Comparison of ENCODE assay signal across 11 mouse cellular contexts in the genomic region with DNA sequence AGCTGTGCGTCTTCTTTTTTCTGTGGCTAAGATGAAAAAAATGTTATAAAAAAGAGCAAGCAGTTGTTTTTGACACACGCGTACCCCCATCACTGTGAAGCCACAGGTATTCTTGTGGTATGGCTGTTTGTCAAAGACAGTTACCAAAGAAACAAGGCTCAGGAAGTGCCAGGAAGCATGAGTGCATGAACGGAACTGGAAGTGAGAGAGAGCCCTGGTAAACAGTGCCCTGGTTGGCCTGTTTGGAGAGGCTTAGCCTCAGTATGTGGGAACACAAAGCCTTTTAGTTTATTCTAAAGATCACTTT. TPM values are rescaled to one million over a fixed set of nuclear protein-coding genes. Genes with fewer than 3 reads are reported as not detected.
DNase-seq lines count a peak whose midpoint lies in the region; ATAC-seq and TF ChIP-seq lines count a peak whose summit lies in the region.
"Had no signal": no experiment of that assay in that cellular context is flagged by ENCODE, and none has a peak within 500 bp of the region (broad histone marks: within the 10 kb centered on the region; RNA-seq: fewer than 3 reads in every experiment).

No protein-coding gene starts in this region.

- no peaks in the 10 kb centered on the region; the same call in 1 of the 2 replicates for H3K79me2 ChIP-seq in liver, adult 2 months (ENCODE audit: control insufficient read depth, insufficient read depth, low read length)

- H3K27me3 ChIP-seq in liver, adult 2 months (ENCODE audit: control insufficient read depth, insufficient read depth, low read length) = no peaks in the 10 kb centered on the region

- peak; percentile 79 for ATAC-seq in CD4-positive, CD25-positive, alpha-beta regulatory T cell, adult 4 months
- peak; percentile 77 for ATAC-seq in granulocyte monocyte progenitor cell, adult 5-6 weeks (replicated peaks; ENCODE audit: poor library complexity, severe bottlenecking)
- ATAC-seq in neutrophil, adult 5-6 weeks (ENCODE audit: extremely low read depth, insufficient number of reproducible peaks, low FRiP score, poor library complexity, severe bottlenecking) = peak; percentile 75

- no peak for TF ChIP-seq POLR2A in liver, adult 2 months (IDR thresholded peaks at IDR 0.05; ENCODE audit: extremely low read depth, insufficient read depth, low read length)

- H3K4me1 ChIP-seq in liver, adult 2 months (ENCODE audit: control insufficient read depth, insufficient read depth, low read length) = peaks cover 17% of the 10 kb centered on the region
- H3K4me1 ChIP-seq: hindbrain, embryonic 10.5 days had no signal

- H3K4me3 ChIP-seq in liver, adult 2 months (ENCODE audit: insufficient read depth, low read depth, low read length) = no peak overlapping the region
- H3K4me3 ChIP-seq: hindbrain, embryonic 10.5 days had no signal

- H3K36me3 ChIP-seq in liver, adult 2 months (ENCODE audit: control insufficient read depth, insufficient read depth, low read length) = peaks cover 22% of the 10 kb centered on the region; the same call in 1 of the 2 replicates

- peak; percentile 65 for DNase-seq in liver, adult 2 months (ENCODE audit: extremely low read depth, low read depth, low spot score)
- DNase-seq in liver = no peak
- DNase-seq in layer of hippocampus, adult 9-11 months = no peak
- DNase-seq in left cerebral cortex, adult 9 months (ENCODE audit: low spot score in 2 of 2) = no peak
- no peak for DNase-seq in adrenal gland, postnatal 10 days
- DNase-seq: left cerebral cortex, postnatal 4 days had no signal

- no peak for TF ChIP-seq CTCF in liver, adult 2 months (IDR thresholded peaks at IDR 0.05; ENCODE audit: low read depth, low read length)

- H3K9ac ChIP-seq in liver, adult 2 months (ENCODE audit: low read depth, low read length) = no peak overlapping the region

- peak overlapping the region; percentile 91 for H3K27ac ChIP-seq in liver, adult 2 months (replicated peaks; ENCODE audit: insufficient read depth, low read depth, low read length)
- H3K27ac ChIP-seq: hindbrain, embryonic 10.5 days; kidney, postnatal 0 days had no signal

- WGBS in liver, adult 2 months = 58% methylated on average over 4 of the region's 4 CpGs

RNA-seq across cellular contexts. Expression of gene Zfp69, which starts 23.9 kb away (rescaled TPM):
- total RNA-seq in liver, adult 2 months (2014; rRNA removed) = 1.3 and 3.5 TPM in 2 replicates
- polyA plus RNA-seq in liver, adult 2 months (2012; rRNA removed) = 0.87 and 1.00 TPM in 2 replicates
- polyA plus RNA-seq in CD4-positive, CD25-positive, alpha-beta regulatory T cell, adult 4 months (2017; shearing (Covaris generic)) = 1 to 10 TPM; 1.1 to 1.2 TPM
- 0.66 and 1.1 TPM in 2 replicates for total RNA-seq in granulocyte monocyte progenitor cell, adult 5-6 weeks (2014; fragmentation: Nextera tagmentation)
- 0.43 and 0.77 TPM in 2 replicates for total RNA-seq in granulocyte monocyte progenitor cell, adult 5-6 weeks (2017)
- 4.8 and 10.3 TPM in 2 replicates for total RNA-seq in neutrophil, adult 5-6 weeks (2017)
- 1 to 10 TPM; 3.5 to 3.6 TPM for total RNA-seq in adrenal gland, postnatal 10 days (2021)

RNA-seq across cellular contexts. Expression of gene Smap2, which starts 41.7 kb away (rescaled TPM):
- 13.7 and 16.9 TPM in 2 replicates for total RNA-seq in liver, adult 2 months (2014; rRNA removed)
- 19.2 and 20.8 TPM in 2 replicates for polyA plus RNA-seq in liver, adult 2 months (2012; rRNA removed)
- polyA plus RNA-seq in CD4-positive, CD25-positive, alpha-beta regulatory T cell, adult 4 months (2017; shearing (Covaris generic)) = 10 to 100 TPM; 34.0 to 37.4 TPM
- 44.9 and 53.4 TPM in 2 replicates for total RNA-seq in granulocyte monocyte progenitor cell, adult 5-6 weeks (2014; fragmentation: Nextera tagmentation)
- total RNA-seq in granulocyte monocyte progenitor cell, adult 5-6 weeks (2017) = 16.4 and 18.2 TPM in 2 replicates
- total RNA-seq in neutrophil, adult 5-6 weeks (2017) = 209 and 239 TPM in 2 replicates
- 10 to 100 TPM; 34.1 to 34.4 TPM for total RNA-seq in adrenal gland, postnatal 10 days (2021)

RNA-seq across cellular contexts. Expression of gene Exo5, which starts 50.6 kb away (rescaled TPM):
- total RNA-seq in liver, adult 2 months (2014; rRNA removed) = 3.2 and 5.4 TPM in 2 replicates
- polyA plus RNA-seq in liver, adult 2 months (2012; rRNA removed) = 1.4 and 1.6 TPM in 2 replicates
- 10 to 100 TPM; 32.5 to 33.4 TPM for polyA plus RNA-seq in CD4-positive, CD25-positive, alpha-beta regulatory T cell, adult 4 months (2017; shearing (Covaris generic))
- 15.4 and 17.6 TPM in 2 replicates for total RNA-seq in granulocyte monocyte progenitor cell, adult 5-6 weeks (2014; fragmentation: Nextera tagmentation)
- total RNA-seq in granulocyte monocyte progenitor cell, adult 5-6 weeks (2017) = 16.4 and 18.1 TPM in 2 replicates
- 10.8 and 16.9 TPM in 2 replicates for total RNA-seq in neutrophil, adult 5-6 weeks (2017)
- 10 to 100 TPM in 1 of 2 experiments, 1 to 10 TPM in 1; 9.7 to 13.4 TPM for total RNA-seq in adrenal gland, postnatal 10 days (2021)
